Mouse (Mus musculus) stomach, postnatal 0 days (tissue): ENCODE measurements around the gene Dnajb3.

Experiments used
- CTCF ChIP-seq: IDR thresholded peaks from 2 replicates; pipeline ENCODE4 v1.5.1; 2016; ENCODE audit warnings: antibody characterized with exemption, low read depth, mild to moderate bottlenecking, moderate library complexity
- EP300 ChIP-seq: optimal IDR thresholded peaks from 2 replicates; pipeline ENCODE3; 2016; ENCODE audit warnings: antibody characterized with exemption

DNA sequence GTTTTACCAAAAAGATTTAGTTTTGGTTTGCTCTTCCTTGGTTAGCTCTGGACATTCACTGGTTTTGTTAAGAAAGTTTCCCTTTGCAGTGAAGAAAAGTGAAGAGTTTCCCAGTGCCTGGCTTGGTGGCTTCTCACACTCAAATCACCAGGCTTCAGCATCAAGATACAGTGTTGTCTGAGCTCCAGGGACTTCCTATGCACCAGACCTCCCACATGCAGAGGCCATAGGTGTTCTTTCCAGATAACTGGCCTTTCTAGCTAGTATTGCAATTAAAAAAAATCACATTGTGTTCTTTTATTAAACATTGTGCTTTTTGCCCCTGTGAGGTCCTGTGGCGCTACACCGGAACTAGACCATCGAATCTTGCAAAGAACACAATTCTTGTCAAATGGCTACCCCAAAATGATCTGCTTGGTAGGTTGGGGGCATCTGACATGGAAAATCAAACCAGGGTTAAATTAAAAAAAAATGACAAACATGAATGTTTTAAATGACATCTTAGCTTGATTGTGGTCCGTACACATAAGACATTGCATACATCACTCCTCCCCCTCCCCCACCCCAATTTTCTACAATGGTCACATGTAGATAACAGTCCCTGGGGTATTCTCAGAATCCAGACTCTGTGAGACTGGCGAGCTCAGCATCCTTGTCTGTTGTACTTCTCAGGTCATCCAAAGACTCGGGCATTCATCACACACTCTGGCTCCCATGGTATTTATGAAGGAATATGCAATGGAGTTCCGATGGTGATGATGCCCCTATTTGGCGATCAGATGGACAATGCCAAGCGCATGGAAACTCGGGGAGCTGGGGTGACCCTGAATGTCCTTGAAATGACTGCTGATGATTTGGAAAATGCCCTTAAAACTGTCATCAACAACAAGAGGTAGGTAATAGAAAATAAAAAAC lies 10.1 kb upstream of the Dnajb3 start:
- no peak for TF ChIP-seq EP300
- TF ChIP-seq CTCF = no peak
